In the genomic region with DNA sequence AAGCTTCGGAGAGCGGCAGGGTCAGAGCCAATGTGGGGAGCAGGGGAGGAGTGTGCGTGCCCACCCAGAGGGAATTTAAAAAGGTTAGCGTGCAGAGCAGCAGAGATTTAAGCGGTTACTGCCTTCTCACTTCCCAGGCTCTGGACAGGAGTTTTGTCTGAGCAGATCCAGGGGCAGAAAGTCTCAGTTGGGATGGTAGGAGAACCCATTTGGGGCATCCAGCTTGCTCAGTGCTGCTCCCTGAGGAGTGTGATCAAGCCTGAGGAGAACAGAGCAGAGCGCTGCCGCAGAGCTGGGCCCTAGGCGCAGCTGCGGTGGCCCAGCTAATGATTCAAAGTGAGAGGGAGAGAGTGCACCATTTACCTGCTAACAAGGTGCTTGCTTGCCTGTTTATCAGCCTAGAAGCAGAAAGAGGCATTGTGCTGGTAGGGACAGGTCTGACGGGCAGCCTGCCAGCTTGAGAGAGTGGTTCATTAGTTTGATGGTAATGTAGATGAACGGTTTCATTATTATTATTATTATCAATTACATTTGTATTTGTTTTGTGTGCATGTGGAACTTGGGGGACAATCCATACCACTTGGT, we compare ENCODE assay signal across 18 mouse cellular contexts. TPM values are rescaled to one million over a fixed set of nuclear protein-coding genes. Genes with fewer than 3 reads are reported as not detected.
DNase-seq lines count a peak whose midpoint lies in the region; ATAC-seq and TF ChIP-seq lines count a peak whose summit lies in the region.
"Had no signal": no experiment of that assay in that cellular context is flagged by ENCODE, and none has a peak within 500 bp of the region (broad histone marks: within the 10 kb centered on the region; RNA-seq: fewer than 3 reads in every experiment).

No protein-coding gene starts in this region.

- H3K36me3 ChIP-seq in forebrain, embryonic 12.5 days (replicated peaks), result no peaks in the 10 kb centered on the region
- no peaks in the 10 kb centered on the region for H3K36me3 ChIP-seq in forebrain, postnatal 0 days (ENCODE audit: insufficient read depth)
- H3K36me3 ChIP-seq: G1E; limb, embryonic 13.5 days had no signal

- WGBS in forebrain, embryonic 12.5 days, result 74% methylated on average over 11 of the region's 11 CpGs
- WGBS in forebrain, postnatal 0 days, result 73% methylated on average over 11 of the region's 11 CpGs

- H3K4me3 ChIP-seq in forebrain, embryonic 12.5 days (replicated peaks), result no peak overlapping the region
- H3K4me3 ChIP-seq in forebrain, postnatal 0 days (ENCODE audit: low read depth, low read length), result no peak overlapping the region
- H3K4me3 ChIP-seq: limb, embryonic 13.5 days had no signal

- TF ChIP-seq CTCF in forebrain, postnatal 0 days (IDR thresholded peaks at IDR 0.05; ENCODE audit: low read depth), result no peak

- H3K4me2 ChIP-seq in forebrain, embryonic 12.5 days, result no peak overlapping the region
- H3K4me2 ChIP-seq in forebrain, postnatal 0 days (ENCODE audit: low read depth), result no peak overlapping the region

- H3K9ac ChIP-seq in forebrain, embryonic 12.5 days, result no peak overlapping the region
- H3K9ac ChIP-seq in forebrain, postnatal 0 days, result no peak overlapping the region

- no peaks in the 10 kb centered on the region for H3K9me3 ChIP-seq in forebrain, embryonic 12.5 days
- H3K9me3 ChIP-seq in forebrain, postnatal 0 days (ENCODE audit: low read length), result no peaks in the 10 kb centered on the region
- H3K9me3 ChIP-seq: G1E; limb, embryonic 13.5 days had no signal

- H3K27me3 ChIP-seq in forebrain, embryonic 12.5 days, result peaks cover 6% of the 10 kb centered on the region; the same call in 1 of the 2 replicates
- no peaks in the 10 kb centered on the region for H3K27me3 ChIP-seq in forebrain, postnatal 0 days (ENCODE audit: insufficient read depth, low read length)
- H3K27me3 ChIP-seq: limb, embryonic 13.5 days had no signal

- ATAC-seq in forebrain, embryonic 12.5 days (ENCODE audit: low FRiP score), result no peak
- no peak for ATAC-seq in forebrain, postnatal 0 days

- H3K27ac ChIP-seq in forebrain, embryonic 12.5 days, result 0 out of 2 replicates have a peak overlapping the region, but pooled peaks have one; percentile 53
- no peak overlapping the region for H3K27ac ChIP-seq in forebrain, postnatal 0 days (ENCODE audit: low read depth, low read length)
- H3K27ac ChIP-seq: kidney, postnatal 0 days; limb, embryonic 13.5 days had no signal

- H3K4me1 ChIP-seq in forebrain, embryonic 12.5 days, result peaks cover 52% of the 10 kb centered on the region
- 0 out of 2 replicates have a peak, but pooled peaks cover 7% of the 10 kb centered on the region for H3K4me1 ChIP-seq in forebrain, postnatal 0 days (ENCODE audit: insufficient read depth)

- no peak for DNase-seq in forebrain, postnatal 0 days
- peak; percentile 32 for DNase-seq in kidney, postnatal 10 days
- DNase-seq in kidney, adult 8-10 months, result no peak
- DNase-seq in testis, postnatal 10 days (ENCODE audit: low spot score), result peak; percentile 62
- no peak for DNase-seq in testis, postnatal 14 days (ENCODE audit: low spot score)
- DNase-seq in spleen, postnatal 4 days (ENCODE audit: low spot score in 2 of 2), result no peak

RNA-seq across cellular contexts. Expression of a gene that starts 18.9 kb away (rescaled TPM):
- polyA plus RNA-seq in forebrain, embryonic 12.5 days (2016; fragmentation: Nextera tagmentation; extraction: Ambion mirVana), result 22.5 and 25.9 TPM in 2 replicates
- total RNA-seq in forebrain, postnatal 0 days (2014; rRNA removed), result 9.8 TPM in 2 replicates
- polyA plus RNA-seq in forebrain, postnatal 0 days (2015; fragmentation: Nextera tagmentation; extraction: Ambion mirVana), result 11.7 and 16.0 TPM in 2 replicates
- total RNA-seq: G1E had no signal
- polyA plus RNA-seq: G1E had no signal

RNA-seq across cellular contexts. Expression of a gene that starts 33.6 kb away (rescaled TPM):
- polyA plus RNA-seq in forebrain, embryonic 12.5 days (2016; fragmentation: Nextera tagmentation; extraction: Ambion mirVana), result not detected in 2 replicates
- not detected in 2 replicates for total RNA-seq in forebrain, postnatal 0 days (2014; rRNA removed)
- polyA plus RNA-seq in forebrain, postnatal 0 days (2015; fragmentation: Nextera tagmentation; extraction: Ambion mirVana), result not detected in 2 replicates
- total RNA-seq: layer of hippocampus, adult 8-10 months had no signal
- polyA plus RNA-seq: brain, embryonic 14.5 days; C2C12; frontal cortex, adult 2 months; G1E; gonadal fat pad, adult 2 months; heart, postnatal 0 days; intestine, embryonic 14.5 days; kidney, postnatal 0 days; limb, embryonic 13.5 days; liver, embryonic 16.5 days had no signal

RNA-seq across cellular contexts. Expression of a gene that starts 34.2 kb away (rescaled TPM):
- polyA plus RNA-seq in forebrain, embryonic 12.5 days (2016; fragmentation: Nextera tagmentation; extraction: Ambion mirVana), result 65.5 and 65.8 TPM in 2 replicates
- 40.3 and 55.4 TPM in 2 replicates for total RNA-seq in forebrain, postnatal 0 days (2014; rRNA removed)
- 54.2 and 69.3 TPM in 2 replicates for polyA plus RNA-seq in forebrain, postnatal 0 days (2015; fragmentation: Nextera tagmentation; extraction: Ambion mirVana)

RNA-seq across cellular contexts. Expression of a gene that starts 34.3 kb away (rescaled TPM):
- 87.8 and 93.5 TPM in 2 replicates for polyA plus RNA-seq in forebrain, embryonic 12.5 days (2016; fragmentation: Nextera tagmentation; extraction: Ambion mirVana)
- 41.4 and 55.9 TPM in 2 replicates for total RNA-seq in forebrain, postnatal 0 days (2014; rRNA removed)
- 48.1 and 50.1 TPM in 2 replicates for polyA plus RNA-seq in forebrain, postnatal 0 days (2015; fragmentation: Nextera tagmentation; extraction: Ambion mirVana)

RNA-seq across cellular contexts. Expression of a gene that starts 43.3 kb away (rescaled TPM):
- 33.7 and 40.2 TPM in 2 replicates for polyA plus RNA-seq in forebrain, embryonic 12.5 days (2016; fragmentation: Nextera tagmentation; extraction: Ambion mirVana)
- 29.9 and 38.2 TPM in 2 replicates for total RNA-seq in forebrain, postnatal 0 days (2014; rRNA removed)
- 46.8 and 52.4 TPM in 2 replicates for polyA plus RNA-seq in forebrain, postnatal 0 days (2015; fragmentation: Nextera tagmentation; extraction: Ambion mirVana)

Comparison
In these comparisons a context has a peak if more than half of its experiments do, and no peak if none do; other contexts are left out.
1. DNase-seq: peak in kidney, postnatal 10 days (single experiment) and testis, postnatal 10 days (single experiment); none in forebrain, postnatal 0 days (single experiment), kidney, adult 8-10 months (0 of 2), testis, postnatal 14 days (single experiment) and spleen, postnatal 4 days (0 of 2).